Mouse (Mus musculus) heart, postnatal 14 days (tissue): Measurements from ENCODE around the gene Cpeb2. TPM values are rescaled to one million over a fixed set of nuclear protein-coding genes. Genes with fewer than 3 reads are reported as not detected.

Experiments used
- DNase-seq, 2 experiments: peaks; one replicate each; pipeline ENCODE4 v3.0.0; 2021 to 2022
- intact Hi-C: fragments of 180-260 bp; cut with DNase I; formaldehyde crosslinking; loops from one replicate; pipeline ENCODE4 v1.15.1; 2025
- long read RNA-seq, 2 experiments: library from polyadenylated mRNA; stranded (forward); transcript quantifications; one replicate each; pipeline ENCODE4 v2.0.0; 2021
- total RNA-seq, 2 experiments: library from RNA; stranded (reverse); gene quantifications; 2 replicates each; pipeline ENCODE4 v1.2.3; 2021

The Cpeb2 gene
- 10 to 100 TPM; 21.8 to 27.5 TPM for total RNA-seq
- long read RNA-seq, experiment 1, full-length matches to known transcripts: 4 of 9 reads
- long read RNA-seq, experiment 1, partial matches to known transcripts: 1 of 9 reads
- long read RNA-seq, experiment 1, other reads (novel, unspliced or antisense): 4 of 9 reads
- long read RNA-seq, experiment 2, full-length matches to known transcripts: 4 of 14 reads
- long read RNA-seq, experiment 2, partial matches to known transcripts: 1 of 14 reads
- long read RNA-seq, experiment 2, other reads (novel, unspliced or antisense): 9 of 14 reads

GRCm38 (mm10) chr5:43232480-43233315 is at the start of gene Cpeb2:
Cpeb2 (plus strand) TSS chr5:43233170.
- peak; percentile 95 to 98 for DNase-seq
- intact Hi-C loops: loop anchor here (10.0 kb wide), 5 partner anchors 122 to 818 kb away; partner anchors contain the start of gene Cc2d2a

GRCm38 (mm10) chr5:43183556-43183955 is 49.4 kb upstream of the Cpeb2 start:
- intact Hi-C loops: no loop called here
- no peak for DNase-seq

DNA sequence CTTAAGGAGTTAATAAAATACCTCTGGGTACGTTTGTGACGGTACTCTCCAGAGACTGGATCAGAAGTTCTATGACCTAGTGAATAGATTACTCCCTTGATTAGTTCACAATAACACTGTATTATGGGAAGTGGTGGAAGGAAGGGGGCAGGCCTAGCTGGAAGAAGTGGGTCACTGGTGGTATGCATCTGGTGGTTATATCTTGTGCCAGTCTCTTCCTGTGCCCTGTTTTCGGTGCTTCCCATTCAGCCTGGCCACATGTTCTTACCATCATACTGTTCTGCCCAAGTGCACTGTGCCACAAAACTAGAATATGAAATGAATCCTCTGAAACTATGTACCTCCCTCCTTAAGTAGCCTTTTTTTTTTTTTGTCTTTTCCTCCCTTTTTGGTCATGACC is 48.1 kb upstream of the Cpeb2 start:
- intact Hi-C loops: no loop called here
- DNase-seq: no peak

GRCm38 (mm10) chr5:43185478-43185877 is 47.5 kb upstream of the Cpeb2 start:
- intact Hi-C loops: no loop called here

GRCm38 (mm10) chr5:43200686-43201085 is 32.3 kb upstream of the Cpeb2 start:
- no peak for DNase-seq
- intact Hi-C loops: no loop called here

More at GRCm38 (mm10) chr5:43185478-43185877, 47.5 kb upstream of the Cpeb2 start:
- no peak for DNase-seq

- no peak for DNase-seq
- intact Hi-C loops: no loop called here
These were observed 26.4 kb upstream of the Cpeb2 start for GRCm38 (mm10) chr5:43206495-43207053.

- DNase-seq: no peak
- intact Hi-C loops: no loop called here
These were observed 15.5 kb upstream of the Cpeb2 start for GRCm38 (mm10) chr5:43217468-43217867.

DNA sequence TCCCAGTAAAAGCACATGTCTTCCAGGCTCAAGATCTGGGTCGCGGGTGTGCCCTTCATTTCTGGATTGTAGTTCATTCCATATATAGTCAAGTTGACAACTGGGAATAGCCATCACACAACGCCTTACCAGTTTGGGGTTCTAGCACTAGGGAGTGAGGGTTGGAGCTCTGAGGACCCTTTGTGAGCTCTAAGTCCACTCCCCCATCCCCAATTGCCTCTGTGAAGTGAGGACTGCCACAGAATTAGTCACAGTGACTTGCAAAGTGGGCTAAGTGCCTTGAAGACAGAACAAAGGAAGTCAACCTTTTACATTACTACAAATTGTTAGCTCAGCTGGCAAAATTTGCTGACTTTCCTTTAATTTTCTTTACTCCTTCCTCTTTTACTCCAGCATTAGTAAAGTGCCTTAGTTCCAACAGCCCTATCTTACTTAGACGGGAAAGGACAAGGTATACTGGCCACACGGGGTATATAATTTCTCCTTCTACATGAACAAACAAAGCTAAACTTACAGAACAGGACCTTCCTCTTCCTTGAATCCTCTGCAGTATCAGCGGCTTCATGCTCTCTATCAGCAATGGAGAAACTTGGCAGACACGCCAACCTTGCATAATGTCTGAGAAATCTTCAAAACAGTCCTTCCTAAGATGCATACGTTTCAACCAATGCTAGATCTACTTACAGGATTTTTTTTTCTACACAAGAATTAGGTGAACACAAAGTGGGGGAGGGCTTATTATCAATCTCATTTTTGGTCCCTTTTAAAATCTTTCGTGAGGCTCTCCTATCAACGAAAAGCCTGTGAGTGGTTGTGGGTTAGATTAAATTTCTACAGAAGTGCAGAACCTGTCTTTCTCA is 14.8 kb upstream of the Cpeb2 start:
- peak in 1 of 2 experiments; percentile 18 for DNase-seq

DNA sequence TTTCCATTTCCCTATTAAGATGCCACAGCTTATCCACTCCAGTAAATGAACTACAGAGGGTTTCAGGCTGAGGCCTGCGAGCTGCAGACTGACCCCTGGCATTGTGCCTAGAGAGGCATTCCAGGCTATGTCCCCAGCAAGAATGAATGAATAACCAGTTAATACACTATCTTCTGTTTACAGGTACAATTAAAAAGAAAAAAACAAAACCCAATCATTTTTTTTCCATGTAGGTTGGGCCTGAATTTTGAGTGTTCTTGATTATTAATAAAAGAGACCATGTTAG is 14.2 kb upstream of the Cpeb2 start:
- peak in 1 of 2 experiments; percentile 27 for DNase-seq
- intact Hi-C loops: no loop called here

More for the DNA sequence above, 14.8 kb upstream of the Cpeb2 start:
- intact Hi-C loops: no loop called here

- intact Hi-C loops: no loop called here
- no peak for DNase-seq
These were observed 9.6 kb upstream of the Cpeb2 start for GRCm38 (mm10) chr5:43223359-43223758.

DNA sequence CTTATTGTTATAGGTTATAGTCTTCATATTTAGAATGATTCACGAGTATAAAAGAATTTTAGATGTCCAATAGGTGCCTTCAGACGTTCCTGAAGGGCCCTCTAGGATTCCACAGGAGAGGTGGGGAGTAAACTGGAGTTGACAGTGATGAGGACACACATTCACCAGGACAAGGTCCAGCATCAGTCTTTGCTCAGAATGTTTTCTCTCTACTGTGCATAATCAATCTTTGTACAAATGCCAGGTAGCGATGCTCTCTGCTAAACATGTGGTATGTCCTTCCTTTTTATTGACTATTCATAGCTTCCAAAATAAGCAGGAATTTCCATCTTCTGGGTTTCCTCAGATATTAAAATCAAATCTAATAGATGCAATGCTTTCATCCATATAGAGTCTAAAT is 8.7 kb upstream of the Cpeb2 start:
- no peak for DNase-seq
- intact Hi-C loops: no loop called here

DNA sequence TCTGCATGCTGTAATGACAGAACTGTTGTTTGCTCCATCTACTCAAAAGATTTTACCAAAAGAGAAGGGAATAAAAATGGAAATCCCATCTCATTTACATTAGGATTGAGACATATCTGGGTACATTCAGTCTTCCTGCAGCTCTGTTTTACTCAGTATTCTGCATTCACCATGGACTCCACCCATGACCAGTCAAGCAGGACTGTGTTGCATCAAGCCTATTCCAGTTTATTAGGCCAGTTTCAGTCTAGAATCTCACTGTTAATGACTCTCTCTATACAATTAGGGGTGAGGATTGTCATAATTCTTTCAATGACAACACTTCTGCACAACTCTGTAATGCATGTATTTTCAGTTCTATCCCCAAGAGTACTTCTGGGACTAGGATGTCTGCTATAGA is 6.8 kb upstream of the Cpeb2 start:
- intact Hi-C loops: no loop called here

DNA sequence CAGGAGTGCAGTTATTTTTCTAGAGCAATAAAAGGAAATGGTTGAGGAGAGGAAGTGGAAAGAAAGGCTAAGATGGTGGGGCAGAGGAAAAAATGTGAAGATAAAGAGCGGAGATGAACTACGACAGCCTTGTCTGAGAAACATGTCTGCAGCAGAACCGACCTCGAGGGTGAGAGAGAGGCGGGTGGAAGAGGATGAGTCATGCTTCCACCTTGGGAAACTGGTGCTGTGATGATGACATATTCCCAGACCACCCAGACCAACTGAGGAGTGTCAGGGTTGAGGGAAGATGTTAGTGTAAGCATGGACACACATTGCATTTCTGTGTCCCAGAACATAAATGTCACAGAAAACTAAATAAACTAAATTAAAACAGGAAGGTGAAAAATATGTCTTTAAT is 5.4 kb upstream of the Cpeb2 start:
- no peak for DNase-seq
- intact Hi-C loops: no loop called here

More for the DNA sequence above, 6.8 kb upstream of the Cpeb2 start:
- no peak for DNase-seq

- intact Hi-C loops: loop anchor here (10.0 kb wide), 5 partner anchors 124 to 816 kb away; partner anchors contain the start of gene Cc2d2a
- DNase-seq: no peak
These were observed 1.9 kb upstream of the Cpeb2 start for GRCm38 (mm10) chr5:43231061-43231460.

DNA sequence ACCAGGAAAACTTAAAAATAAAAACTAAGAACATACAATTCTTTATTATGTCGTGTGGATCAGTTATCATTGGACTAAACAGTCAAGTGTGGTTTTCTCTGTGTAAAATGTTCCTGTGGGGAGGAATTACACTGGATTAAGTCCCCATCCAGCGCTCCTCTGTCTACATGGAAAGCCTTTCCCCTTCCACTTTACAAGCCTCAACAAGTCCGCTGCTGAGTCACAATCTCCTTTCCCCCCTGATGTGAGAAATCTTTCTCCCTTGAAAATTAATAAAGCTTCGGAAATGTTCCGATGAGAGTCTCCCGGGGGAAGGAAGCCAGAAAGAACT is 856 bp upstream of the Cpeb2 start:
- intact Hi-C loops: loop anchor here (10.0 kb wide), 5 partner anchors 123 to 817 kb away; partner anchors contain the start of gene Cc2d2a
- no peak for DNase-seq

DNA sequence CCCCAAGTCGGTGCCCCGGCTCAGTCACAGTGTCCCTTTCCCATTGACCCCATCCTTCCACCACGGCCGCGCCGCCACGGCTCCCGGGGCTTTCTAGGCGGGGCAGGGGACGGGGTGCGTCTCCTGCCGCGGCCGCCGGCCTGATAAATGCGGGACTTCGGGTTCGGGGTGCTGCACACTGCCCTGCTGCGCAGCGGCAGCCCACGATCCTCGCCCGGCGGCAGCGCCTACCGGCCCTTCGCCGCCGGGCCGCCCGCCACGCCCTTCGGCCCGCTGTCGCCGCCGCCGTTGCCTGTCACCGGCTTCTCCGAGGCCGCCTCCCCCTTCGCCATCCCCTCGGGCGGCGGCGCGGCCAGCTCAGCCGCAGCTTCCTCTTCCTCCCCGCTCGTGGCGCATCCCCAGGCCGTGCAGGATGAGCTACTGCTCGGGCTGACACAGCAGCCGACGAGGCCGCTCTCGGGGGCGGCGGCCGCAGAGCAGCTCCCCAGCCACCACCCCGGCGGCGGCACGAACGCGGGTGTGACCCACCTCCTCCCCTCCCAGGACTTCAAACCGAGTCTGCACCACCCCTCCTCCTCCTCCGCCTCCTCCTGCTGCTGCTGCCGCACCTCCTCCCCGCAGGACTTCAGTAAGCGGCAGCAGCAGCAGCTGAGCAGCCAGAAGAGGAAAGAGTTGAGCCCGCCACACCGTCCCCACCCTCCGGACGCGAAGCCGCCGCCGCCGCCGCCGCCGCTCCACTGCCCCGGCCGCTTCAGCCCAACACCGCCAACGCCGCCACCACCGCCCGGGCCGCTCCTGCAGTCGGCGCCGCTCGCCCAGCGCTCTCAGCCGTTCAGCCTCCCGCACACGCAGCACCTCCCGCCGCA is 579 bp downstream of the Cpeb2 start:
- peak; percentile 77 to 87 for DNase-seq
- intact Hi-C loops: loop anchor here (10.0 kb wide), 5 partner anchors 121 to 819 kb away; partner anchors contain the start of gene Cc2d2a

DNA sequence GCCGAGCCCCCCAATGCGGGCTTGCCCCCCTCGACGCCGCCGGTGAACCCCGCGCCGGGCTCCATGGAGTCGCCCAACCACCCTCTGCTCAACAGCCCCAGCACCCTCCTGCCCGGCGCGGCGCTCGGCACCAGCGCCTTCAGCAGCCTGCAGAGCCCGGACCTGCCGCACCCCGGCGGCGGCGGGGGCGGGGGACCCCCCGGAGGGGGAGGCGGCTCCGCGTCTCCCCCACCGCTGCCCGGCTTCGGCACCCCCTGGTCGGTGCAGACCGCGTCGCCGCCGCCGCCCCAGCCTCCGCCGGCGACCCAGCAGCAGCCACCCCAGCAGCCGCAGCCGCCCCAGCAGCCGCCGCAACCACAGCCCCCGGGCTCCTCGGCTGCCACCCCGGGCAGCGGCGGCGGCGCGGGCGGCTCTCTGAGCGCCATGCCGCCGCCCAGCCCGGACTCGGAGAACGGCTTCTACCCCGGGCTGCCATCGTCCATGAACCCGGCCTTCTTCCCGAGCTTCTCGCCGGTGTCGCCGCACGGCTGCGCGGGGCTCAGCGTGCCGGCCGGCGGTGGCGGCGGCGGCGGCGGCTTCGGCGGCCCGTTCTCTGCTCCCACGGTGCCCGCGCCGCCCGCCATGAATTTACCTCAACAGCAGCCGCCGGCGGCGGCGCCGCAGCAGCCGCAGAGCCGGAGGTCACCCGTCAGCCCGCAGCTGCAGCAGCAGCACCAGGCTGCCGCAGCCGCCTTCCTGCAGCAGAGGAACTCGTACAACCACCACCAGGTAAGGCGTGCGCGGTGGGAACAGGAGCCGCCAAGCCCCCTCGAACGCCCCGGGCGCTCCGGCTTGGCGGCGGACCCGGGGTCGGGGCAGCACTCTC is 1.6 kb downstream of the Cpeb2 start:
- DNase-seq: peak; percentile 57 to 65
- intact Hi-C loops: loop anchor here (10.0 kb wide), 5 partner anchors 120 to 820 kb away; partner anchors contain the start of gene Cc2d2a

GRCm38 (mm10) chr5:43235186-43235785 is 2.3 kb downstream of the Cpeb2 start:
- peak in 1 of 2 experiments; percentile 48 for DNase-seq
- intact Hi-C loops: loop anchor here (10.0 kb wide), 5 partner anchors 120 to 820 kb away; partner anchors contain the start of gene Cc2d2a
